Mouse (Mus musculus) brain, embryonic 14.5 days (tissue): Measurements from ENCODE around the gene Msi2.

Experiments
- CTCF ChIP-seq: fragments of 200-500 bp; IDR thresholded peaks from 2 replicates; pipeline ENCODE4 v1.5.1; 2012; ENCODE audit warnings: inconsistent platforms, mild to moderate bottlenecking, moderate library complexity, borderline replicate concordance; ENCODE audit not compliant: insufficient read depth, insufficient read length; ENCODE audit errors: extremely low read depth
- POLR2A ChIP-seq: fragments of 200-500 bp; IDR thresholded peaks from 2 replicates; pipeline ENCODE4 v1.6.1; 2012; ENCODE audit warnings: mild to moderate bottlenecking, inconsistent platforms, borderline replicate concordance; ENCODE audit not compliant: poor library complexity, insufficient read depth, insufficient read length, severe bottlenecking; ENCODE audit errors: extremely low read depth

GRCm38 (mm10) chr11:88436596-88436995 lies 281.7 kb downstream of the Msi2 start:
- TF ChIP-seq CTCF (no peak), POLR2A (no peak)
